Comparison of ENCODE assay signal across 15 mouse cellular contexts in genomic region chr11:107419925-107420324, GRCm38 (mm10). TPM values are rescaled to one million over a fixed set of nuclear protein-coding genes. Genes with fewer than 3 reads are reported as not detected.
DNase-seq lines count a peak whose midpoint lies in the region; ATAC-seq lines count a peak whose summit lies in the region.
"Had no signal": no experiment of that assay in that cellular context is flagged by ENCODE, and none has a peak within 500 bp of the region (broad histone marks: within the 10 kb centered on the region; RNA-seq: fewer than 3 reads in every experiment).

No protein-coding gene starts in this region.

- no peak overlapping the region for H3K4me2 ChIP-seq in lung, embryonic 16.5 days (ENCODE audit: low read depth, low read length)
- no peak overlapping the region for H3K4me2 ChIP-seq in forebrain, embryonic 16.5 days (ENCODE audit: low read length)
- no peak overlapping the region for H3K4me2 ChIP-seq in midbrain, embryonic 15.5 days
- H3K4me2 ChIP-seq: heart, embryonic 13.5 days; neural tube, embryonic 12.5 days had no signal

- H3K4me1 ChIP-seq in lung, embryonic 16.5 days (replicated peaks; ENCODE audit: control insufficient read depth, insufficient read depth, low read length): peaks cover 20% of the 10 kb centered on the region
- peaks cover 42% of the 10 kb centered on the region for H3K4me1 ChIP-seq in forebrain, embryonic 16.5 days (replicated peaks; ENCODE audit: control insufficient read depth, insufficient read depth, low read length)
- peaks cover 43% of the 10 kb centered on the region for H3K4me1 ChIP-seq in midbrain, embryonic 15.5 days

- no peaks in the 10 kb centered on the region for H3K9me3 ChIP-seq in lung, embryonic 16.5 days (ENCODE audit: control insufficient read depth, low read length)
- H3K9me3 ChIP-seq in forebrain, embryonic 16.5 days (ENCODE audit: control insufficient read depth, low read length): no peaks in the 10 kb centered on the region
- H3K9me3 ChIP-seq in midbrain, embryonic 15.5 days: no peaks in the 10 kb centered on the region
- H3K9me3 ChIP-seq: heart, embryonic 13.5 days; neural tube, embryonic 12.5 days had no signal

- H3K4me3 ChIP-seq in lung, embryonic 16.5 days (ENCODE audit: low read length): no peak overlapping the region
- H3K4me3 ChIP-seq in forebrain, embryonic 16.5 days (replicated peaks; ENCODE audit: low read length): no peak overlapping the region
- no peak overlapping the region for H3K4me3 ChIP-seq in midbrain, embryonic 15.5 days
- H3K4me3 ChIP-seq: heart, embryonic 13.5 days; neural tube, embryonic 12.5 days had no signal

- H3K36me3 ChIP-seq in lung, embryonic 16.5 days (ENCODE audit: control insufficient read depth, insufficient read depth, low read length): no peaks in the 10 kb centered on the region
- no peaks in the 10 kb centered on the region for H3K36me3 ChIP-seq in forebrain, embryonic 16.5 days (ENCODE audit: control insufficient read depth, insufficient read depth)
- H3K36me3 ChIP-seq in midbrain, embryonic 15.5 days (replicated peaks): no peaks in the 10 kb centered on the region
- H3K36me3 ChIP-seq: heart, embryonic 13.5 days; neural tube, embryonic 12.5 days had no signal

- WGBS in lung, embryonic 16.5 days: 50% methylated on average over 7 of the region's 7 CpGs
- 10% methylated on average over 7 of the region's 7 CpGs for WGBS in forebrain, embryonic 16.5 days
- WGBS in midbrain, embryonic 15.5 days: 33% methylated on average over 7 of the region's 7 CpGs

- peak; percentile 54 to 56 for DNase-seq in cerebellum, postnatal 10 days
- DNase-seq in cerebellum, adult 11 months: no peak
- no peak for DNase-seq in lung, postnatal 25 days (ENCODE audit: low spot score)
- no peak for DNase-seq in frontal cortex, postnatal 25 days (ENCODE audit: low spot score in 2 of 2)
- DNase-seq in adrenal gland, adult 8-10 months: no peak
- DNase-seq: embryo, embryonic 11 days; kidney, postnatal 4 days had no signal

- H3K27me3 ChIP-seq in lung, embryonic 16.5 days (ENCODE audit: control insufficient read depth, insufficient read depth, low read depth, low read length): no peaks in the 10 kb centered on the region
- no peaks in the 10 kb centered on the region for H3K27me3 ChIP-seq in forebrain, embryonic 16.5 days (replicated peaks; ENCODE audit: control insufficient read depth, insufficient read depth, low read length)
- no peaks in the 10 kb centered on the region for H3K27me3 ChIP-seq in midbrain, embryonic 15.5 days (replicated peaks)
- H3K27me3 ChIP-seq: heart, embryonic 13.5 days; neural tube, embryonic 12.5 days had no signal

- H3K27ac ChIP-seq in lung, embryonic 16.5 days (ENCODE audit: low read length): 0 out of 2 replicates have a peak overlapping the region, but pooled peaks have one; percentile 10
- peak overlapping the region; percentile 61 for H3K27ac ChIP-seq in forebrain, embryonic 16.5 days (ENCODE audit: low read length)
- peak overlapping the region; percentile 23; the same call in 1 of the 2 replicates for H3K27ac ChIP-seq in midbrain, embryonic 15.5 days
- H3K27ac ChIP-seq: heart, embryonic 13.5 days; macrophage; neural tube, embryonic 12.5 days had no signal

- no peak for ATAC-seq in lung, embryonic 16.5 days (ENCODE audit: low read depth)
- peak; percentile 52 for ATAC-seq in forebrain, embryonic 16.5 days
- ATAC-seq in midbrain, embryonic 15.5 days (replicated peaks): no peak
- ATAC-seq: activated CD4-positive, CD25-positive, alpha-beta regulatory T cell, adult 4 months; inflammation-experienced regulatory T-cells, adult 6 months had no signal

- H3K9ac ChIP-seq in lung, embryonic 16.5 days (ENCODE audit: low read length): no peak overlapping the region
- H3K9ac ChIP-seq in forebrain, embryonic 16.5 days (replicated peaks; ENCODE audit: low read depth, low read length): no peak overlapping the region
- no peak overlapping the region for H3K9ac ChIP-seq in midbrain, embryonic 15.5 days
- H3K9ac ChIP-seq: heart, embryonic 13.5 days; neural tube, embryonic 12.5 days had no signal

RNA-seq across cellular contexts. Expression of gene Pitpnc1, which starts 50.6 kb away (rescaled TPM):
- 16.2 and 16.8 TPM in 2 replicates for polyA plus RNA-seq in lung, embryonic 16.5 days (2015; fragmentation: Nextera tagmentation; extraction: Ambion mirVana)
- polyA plus RNA-seq in forebrain, embryonic 16.5 days (2015; fragmentation: Nextera tagmentation; extraction: Ambion mirVana): 51.3 and 51.6 TPM in 2 replicates
- polyA plus RNA-seq in midbrain, embryonic 15.5 days (2015; fragmentation: Nextera tagmentation; extraction: Ambion mirVana): 43.0 and 43.7 TPM in 2 replicates
- total RNA-seq in adrenal gland, adult 8-10 months (2022): 10 to 100 TPM in 3 of 4 experiments, 1 to 10 TPM in 1; 9.5 to 13.2 (median 12.1) TPM

RNA-seq across cellular contexts. Expression of gene Psmd12, which starts 59.4 kb away (rescaled TPM):
- 152 and 157 TPM in 2 replicates for polyA plus RNA-seq in lung, embryonic 16.5 days (2015; fragmentation: Nextera tagmentation; extraction: Ambion mirVana)
- 148 and 153 TPM in 2 replicates for polyA plus RNA-seq in forebrain, embryonic 16.5 days (2015; fragmentation: Nextera tagmentation; extraction: Ambion mirVana)
- polyA plus RNA-seq in midbrain, embryonic 15.5 days (2015; fragmentation: Nextera tagmentation; extraction: Ambion mirVana): 140 and 148 TPM in 2 replicates
- 100 to 1,000 TPM in 1 of 4 experiments, 10 to 100 TPM in 3; 76.5 to 101 (median 86.8) TPM for total RNA-seq in adrenal gland, adult 8-10 months (2022)

Comparison
In these comparisons a context has a peak if more than half of its experiments do, and no peak if none do; other contexts are left out.
1. DNase-seq: peak in cerebellum, postnatal 10 days (2 of 2); none in cerebellum, adult 11 months (single experiment), lung, postnatal 25 days (single experiment), frontal cortex, postnatal 25 days (0 of 2) and adrenal gland, adult 8-10 months (single experiment).
2. H3K27ac ChIP-seq: peak in every context shown above with its lines; median percentile 61 in forebrain, embryonic 16.5 days; 23 in midbrain, embryonic 15.5 days; 10 in lung, embryonic 16.5 days.